Mouse (Mus musculus): ENCODE data around the gene Mbtd1.

DNA sequence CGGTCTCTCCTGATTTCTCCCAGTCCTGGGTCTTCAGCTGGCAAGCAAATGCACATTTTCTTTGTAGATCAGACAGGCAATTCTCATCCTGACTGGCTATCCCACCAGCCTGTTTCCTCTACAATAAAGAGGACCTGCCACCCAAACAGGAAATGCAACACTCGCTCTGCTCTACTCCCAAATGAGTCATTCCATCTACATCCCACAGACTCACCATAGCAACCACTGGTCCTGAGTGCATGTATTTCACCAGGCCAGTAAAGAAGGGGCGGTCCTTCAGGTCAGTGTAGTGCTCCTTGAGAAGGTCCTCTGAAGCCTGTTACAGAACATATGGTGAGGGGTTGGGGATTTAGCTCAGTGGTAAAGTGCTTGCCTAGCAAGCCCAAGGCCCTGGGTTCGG, 77.4 kb downstream of the Mbtd1 start:
- TF ChIP-seq CTCF (IDR thresholded peaks at IDR 0.05; ENCODE audit: extremely low read depth, insufficient read depth, low read length) = no peak
- TF ChIP-seq POLR2A (IDR thresholded peaks at IDR 0.05; ENCODE audit: extremely low read depth, insufficient read depth, low read length) = no peak

Data from cortical plate, adult 2 months (tissue).